Mouse (Mus musculus) left cerebral cortex, postnatal 25 days (tissue): ENCODE data around the gene M1ap. TPM values are rescaled to one million over a fixed set of nuclear protein-coding genes. Genes with fewer than 3 reads are reported as not detected.

Source experiments
- DNase-seq, 2 experiments: peaks; one replicate each; pipeline ENCODE4 v3.0.0; 2022; ENCODE audit warnings: low spot score in 2 of 2, mixed read lengths in 1 of 2
- intact Hi-C: fragments of 180-260 bp; cut with DNase I; formaldehyde crosslinking; loops from one replicate; pipeline ENCODE4 v1.15.1; 2025
- total RNA-seq, 2 experiments: library from RNA; stranded (reverse); gene quantifications; 2 replicates each; pipeline ENCODE4 v1.2.3; 2021

M1ap gene
- total RNA-seq, 2 experiments from 2014 or later = not detected

DNA sequence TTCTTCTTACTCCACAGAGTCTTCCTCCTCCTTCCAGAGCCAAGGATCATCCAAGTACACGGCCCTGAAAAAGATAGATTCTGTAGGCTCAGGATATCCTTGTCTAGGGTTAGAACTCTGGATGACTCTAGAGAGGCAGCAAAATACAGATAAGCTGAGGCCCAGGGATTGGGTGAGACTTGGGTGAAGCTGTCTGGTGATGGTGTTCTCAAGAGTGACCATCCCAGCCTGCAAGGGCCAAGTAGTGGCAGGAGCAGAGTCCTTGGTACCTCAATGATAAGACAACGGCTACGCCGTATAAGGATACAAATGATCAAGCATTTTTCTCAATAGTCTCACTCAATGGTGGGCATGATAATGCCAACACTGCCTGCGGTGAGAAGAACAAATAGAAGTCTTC, 57.1 kb downstream of the M1ap start:
- intact Hi-C loops = no loop called here
- DNase-seq = no peak

DNA sequence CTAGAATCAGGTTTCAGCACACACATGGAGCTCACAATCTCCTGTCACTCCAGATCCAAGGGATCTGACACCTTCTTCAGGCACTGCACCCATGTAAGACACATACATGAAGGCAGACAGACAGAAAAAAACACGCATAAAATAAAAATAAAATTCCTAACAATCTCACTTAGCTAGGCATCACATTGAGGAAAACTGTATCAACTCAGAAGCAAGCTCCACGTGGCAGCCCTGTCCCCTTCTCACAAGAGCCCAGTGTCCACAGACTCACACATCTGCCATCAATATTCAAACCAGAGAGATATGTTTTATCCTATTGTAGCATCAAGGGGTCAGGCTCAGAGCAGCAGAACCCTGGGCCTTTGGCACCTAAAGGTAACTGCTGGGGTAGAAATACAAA, 57.6 kb downstream of the M1ap start:
- DNase-seq = no peak
- intact Hi-C loops = no loop called here

DNA sequence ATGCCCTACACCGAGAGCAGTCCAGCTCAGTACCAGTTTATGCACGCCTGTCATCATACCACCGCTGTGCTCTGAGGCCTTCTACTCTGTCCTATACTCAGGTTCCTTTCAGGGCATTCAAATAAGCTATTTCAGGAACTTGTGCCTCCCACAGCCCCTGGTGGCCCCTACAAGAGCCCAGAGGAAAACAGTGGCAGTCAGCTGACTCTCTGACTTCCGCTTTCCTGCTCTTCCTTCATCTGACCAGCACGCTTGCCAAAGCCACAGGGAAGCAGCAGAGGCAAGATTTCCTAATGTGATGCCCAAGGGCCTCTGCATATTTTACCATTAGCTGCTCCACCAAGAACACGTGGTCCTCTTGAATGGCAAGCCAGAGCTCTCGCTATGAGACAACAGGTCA, 58.2 kb downstream of the M1ap start:
- intact Hi-C loops = no loop called here
- DNase-seq = peak; percentile 10 to 37

DNA sequence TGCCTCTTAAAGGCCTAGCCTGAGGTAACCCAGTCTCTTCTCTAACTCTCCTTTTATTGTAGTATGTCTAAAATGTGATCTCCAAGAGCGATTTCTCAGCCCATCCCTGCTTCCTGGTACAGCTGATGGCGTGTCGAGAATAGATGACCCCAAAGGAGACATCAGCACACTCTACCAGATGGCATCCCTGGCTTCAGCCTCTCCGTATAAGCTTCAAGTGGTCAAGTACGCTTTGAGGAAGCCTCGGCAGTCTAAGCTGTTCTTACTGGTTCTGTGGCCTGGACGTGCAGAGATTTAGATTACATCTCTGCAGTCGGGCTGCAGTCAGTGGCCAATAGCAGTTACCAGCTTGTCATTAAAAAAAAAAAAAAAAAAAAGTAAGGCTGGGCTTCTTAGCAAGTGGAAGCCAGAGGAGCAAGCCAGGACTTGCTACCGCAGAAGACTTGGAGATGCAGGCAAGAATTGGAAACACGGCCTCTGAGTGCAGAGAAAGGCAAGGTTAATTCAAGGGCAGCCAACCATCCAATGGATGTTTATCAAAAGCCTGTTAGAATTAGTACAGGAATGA, 58.8 kb downstream of the M1ap start:
- intact Hi-C loops = no loop called here
- DNase-seq = no peak

DNA sequence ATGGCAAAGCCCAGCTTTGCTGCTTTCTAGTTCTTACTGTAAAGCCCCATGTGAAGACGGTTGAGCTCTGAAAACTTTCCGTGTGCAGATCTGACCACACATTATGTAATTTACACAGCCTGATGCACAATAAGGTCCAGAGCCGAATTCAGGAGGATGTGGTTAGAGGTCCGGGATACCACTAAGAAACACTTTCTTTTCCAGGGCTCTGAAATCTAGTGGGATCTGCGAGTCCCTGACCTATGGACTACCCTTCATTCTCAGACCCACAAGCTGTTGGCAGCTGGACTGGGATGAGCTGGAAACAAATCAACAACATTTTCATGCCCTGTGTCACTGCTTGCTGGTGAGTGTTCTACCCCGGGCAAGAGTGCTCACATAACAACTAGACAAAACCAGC, 59.4 kb downstream of the M1ap start:
- intact Hi-C loops = no loop called here
- DNase-seq = no peak

DNA sequence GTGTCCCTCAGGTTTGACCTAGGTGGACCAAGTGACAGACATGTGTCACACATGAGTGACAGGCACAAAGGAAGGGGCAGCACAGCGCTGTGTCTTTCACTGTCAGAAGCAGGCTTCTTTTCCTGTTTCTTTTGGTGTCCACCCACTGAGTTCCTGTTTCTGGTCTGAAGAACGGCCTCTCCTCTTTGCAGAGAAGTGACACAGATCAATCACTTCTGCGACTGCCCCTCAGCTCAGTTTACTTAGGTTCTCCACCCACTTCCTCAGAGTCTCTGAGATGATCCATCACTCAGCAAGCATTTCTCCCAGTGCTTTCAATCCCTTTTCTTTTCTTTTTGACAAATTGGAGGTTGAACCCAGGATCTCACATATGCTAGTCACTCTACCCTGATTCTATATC, 62.0 kb downstream of the M1ap start:
- intact Hi-C loops = no loop called here
- DNase-seq = no peak

DNA sequence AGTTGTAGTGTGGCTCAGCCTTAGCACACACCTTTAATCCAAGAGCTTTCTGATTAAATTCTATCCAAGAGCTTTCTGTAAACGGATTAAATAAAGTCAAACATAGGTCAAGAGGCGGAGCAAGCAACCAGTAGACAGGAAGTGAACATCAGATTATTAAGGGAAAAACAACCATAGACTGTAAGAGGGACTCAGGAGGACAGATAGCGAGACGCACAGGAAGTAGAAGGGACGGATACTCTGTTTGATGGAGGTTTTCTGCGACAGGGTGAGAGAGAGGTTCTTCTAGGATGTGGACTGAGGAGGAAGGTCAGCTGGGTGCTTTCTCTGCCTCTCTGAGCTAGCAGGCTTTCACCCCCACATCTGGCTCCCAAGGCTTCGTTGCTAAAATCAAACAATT, 63.3 kb downstream of the M1ap start:
- DNase-seq = no peak
- intact Hi-C loops = no loop called here

DNA sequence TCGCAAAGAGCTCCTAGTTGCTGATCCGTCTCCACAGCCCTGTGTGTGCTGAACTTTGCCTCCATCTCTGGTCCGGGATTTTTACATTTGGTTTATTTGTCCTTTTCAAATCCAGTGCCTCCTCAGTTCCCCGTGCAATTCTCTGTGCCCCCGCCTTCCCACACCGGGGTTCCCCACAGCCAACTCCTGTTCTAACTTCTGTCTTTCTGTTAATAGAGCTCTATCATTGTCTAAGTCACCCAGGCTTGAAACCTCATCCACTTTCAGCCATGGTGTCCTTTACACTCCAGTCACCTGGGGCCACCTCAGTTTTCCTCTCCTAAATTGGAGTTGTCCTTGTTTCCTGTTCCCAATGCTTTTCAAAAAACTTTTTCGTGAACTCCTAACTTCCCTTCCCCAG, 64.6 kb downstream of the M1ap start:
- intact Hi-C loops = no loop called here
- no peak for DNase-seq

DNA sequence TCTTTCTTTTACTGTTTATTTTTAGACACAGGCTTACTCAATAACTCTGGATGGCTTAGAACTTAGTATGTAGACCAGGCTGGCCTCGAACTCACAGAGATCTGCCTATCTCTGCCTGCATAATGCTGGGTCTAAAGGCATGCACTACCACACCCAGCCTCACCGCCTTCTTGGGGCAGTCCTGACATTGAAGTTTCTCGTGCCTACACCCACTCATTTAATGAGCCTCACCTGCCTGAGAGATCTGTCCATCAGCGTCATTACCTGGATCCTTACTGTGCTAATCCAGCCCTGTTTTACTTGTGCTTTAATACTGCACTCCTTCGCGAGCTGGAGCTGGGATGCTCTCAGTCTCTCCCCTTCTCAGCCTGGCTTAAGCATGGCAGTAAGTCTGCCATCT, 65.1 kb downstream of the M1ap start:
- no peak for DNase-seq
- intact Hi-C loops = no loop called here

DNA sequence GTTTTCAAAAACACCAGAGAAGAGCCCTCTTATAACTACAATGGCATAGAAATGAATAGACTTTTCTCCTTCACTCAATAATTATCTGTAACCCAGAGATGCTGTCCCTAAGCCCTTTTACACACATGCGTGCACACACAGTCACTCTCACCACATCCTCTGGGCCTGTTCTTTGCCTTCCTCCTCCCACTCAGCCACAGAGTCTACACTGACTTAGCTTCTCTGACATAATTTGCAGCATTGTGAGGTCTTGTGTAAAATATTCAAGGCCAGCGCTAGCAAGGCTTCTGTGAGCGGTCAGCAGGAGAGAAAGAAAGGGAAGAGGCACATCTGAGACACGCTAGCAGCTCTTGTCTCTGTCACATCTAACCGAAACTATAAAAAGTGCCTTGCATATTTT, 66.7 kb downstream of the M1ap start:
- intact Hi-C loops = no loop called here
- no peak for DNase-seq

DNA sequence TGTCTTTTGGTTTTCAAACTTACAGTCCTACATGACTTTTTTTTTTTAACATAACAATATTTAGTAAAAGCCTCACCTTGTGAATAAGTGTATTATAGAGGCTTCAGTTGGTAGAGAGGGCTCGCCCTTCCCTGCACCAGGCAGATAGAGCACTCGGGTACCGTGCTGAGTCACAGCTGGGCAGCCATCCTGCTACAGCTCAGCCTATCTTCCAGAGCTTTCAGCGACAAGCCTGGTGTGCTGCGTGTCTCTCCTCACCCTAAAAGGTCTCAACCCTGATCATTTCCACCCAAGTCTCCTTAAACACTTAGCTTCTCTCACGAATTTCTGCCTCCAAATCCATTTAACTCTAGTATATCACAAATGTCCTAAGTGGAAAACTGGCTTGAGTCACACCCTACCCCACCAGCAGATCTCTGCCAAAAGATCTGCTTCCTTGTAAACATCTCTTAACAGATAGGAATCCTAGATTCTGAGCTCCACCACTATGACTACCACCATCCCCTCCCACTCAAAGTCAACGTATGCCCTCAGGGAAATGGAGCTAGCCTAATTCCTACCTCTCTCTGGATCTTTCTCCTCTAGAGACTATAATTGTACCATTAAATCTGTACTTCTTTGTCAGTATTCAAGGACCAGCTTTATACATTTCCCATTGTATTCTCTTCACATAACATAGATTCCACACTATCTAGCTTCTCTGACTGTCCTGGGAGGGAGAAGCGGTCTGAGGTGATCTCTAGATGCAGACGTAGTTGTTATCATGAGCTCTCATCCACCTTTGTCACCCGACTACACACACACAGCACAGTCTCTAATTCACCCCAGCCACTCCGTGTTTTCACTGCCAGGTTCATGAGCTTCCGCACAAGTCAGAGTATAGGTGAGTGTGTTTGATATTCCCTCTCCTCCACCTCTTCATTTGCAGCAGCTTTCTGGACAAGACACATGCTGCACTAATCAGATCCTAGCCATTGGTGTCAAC, 68.1 kb downstream of the M1ap start:
- DNase-seq = no peak
- intact Hi-C loops = no loop called here

DNA sequence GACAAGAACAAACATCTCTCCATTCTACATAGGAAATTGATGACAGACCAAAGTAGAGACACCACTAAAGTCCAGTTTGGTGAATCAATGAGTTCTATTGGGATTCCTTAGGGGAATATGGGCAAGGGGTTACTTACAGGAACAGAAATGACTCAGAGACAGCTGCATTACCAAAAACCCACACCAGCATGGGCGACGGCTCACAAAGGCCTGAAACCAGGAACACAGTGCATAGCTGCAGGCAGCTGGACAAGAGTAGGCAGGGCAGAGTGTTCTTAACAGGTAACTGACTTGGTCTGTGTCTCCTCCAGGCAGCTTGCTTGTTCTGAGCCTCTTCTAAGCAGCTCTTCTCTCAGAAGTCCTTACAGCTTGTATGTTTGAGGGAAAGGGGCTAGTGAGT, 69.0 kb downstream of the M1ap start:
- intact Hi-C loops = no loop called here
- no peak for DNase-seq

DNA sequence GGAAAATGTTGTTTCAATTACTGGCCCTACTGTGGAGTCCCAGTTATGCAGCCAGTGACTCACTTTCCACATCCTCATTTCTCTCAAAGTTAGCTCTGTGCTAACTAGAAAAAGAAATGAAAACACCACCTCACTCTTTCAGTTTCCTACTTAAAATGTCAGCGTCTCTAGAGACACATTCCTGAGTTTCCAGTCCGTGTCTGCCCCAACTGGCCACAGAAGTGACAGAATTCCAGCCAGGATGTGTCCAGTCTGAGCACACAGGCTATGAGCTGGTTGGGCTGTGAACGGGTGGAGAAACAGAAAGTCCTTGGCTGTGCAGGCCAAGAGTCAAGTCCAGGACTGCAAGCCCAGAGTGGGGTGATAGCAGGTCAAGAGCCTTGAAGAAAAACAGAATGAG, 70.5 kb downstream of the M1ap start:
- intact Hi-C loops = no loop called here
- peak in 1 of 2 experiments; percentile 8 for DNase-seq

DNA sequence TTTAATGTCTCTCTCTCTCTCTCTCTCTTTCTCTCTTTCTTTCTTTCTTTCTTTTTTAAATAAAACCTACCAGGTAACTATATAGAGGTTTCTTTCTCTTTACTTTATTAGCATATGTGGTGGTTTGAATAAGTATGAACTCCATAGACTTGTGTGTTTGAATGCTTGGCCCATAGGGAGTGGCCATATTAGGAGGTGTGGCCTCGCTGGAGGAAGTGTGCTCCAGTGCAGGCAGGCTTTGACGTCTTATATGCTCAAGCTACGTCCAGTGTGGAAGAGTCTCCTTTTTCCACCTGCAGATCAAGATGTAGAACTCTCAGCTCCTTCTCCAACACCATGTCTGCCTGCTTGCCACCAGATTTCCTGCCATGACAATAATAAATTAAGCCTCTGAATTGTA, 72.3 kb downstream of the M1ap start:
- DNase-seq = no peak
- intact Hi-C loops = no loop called here

DNA sequence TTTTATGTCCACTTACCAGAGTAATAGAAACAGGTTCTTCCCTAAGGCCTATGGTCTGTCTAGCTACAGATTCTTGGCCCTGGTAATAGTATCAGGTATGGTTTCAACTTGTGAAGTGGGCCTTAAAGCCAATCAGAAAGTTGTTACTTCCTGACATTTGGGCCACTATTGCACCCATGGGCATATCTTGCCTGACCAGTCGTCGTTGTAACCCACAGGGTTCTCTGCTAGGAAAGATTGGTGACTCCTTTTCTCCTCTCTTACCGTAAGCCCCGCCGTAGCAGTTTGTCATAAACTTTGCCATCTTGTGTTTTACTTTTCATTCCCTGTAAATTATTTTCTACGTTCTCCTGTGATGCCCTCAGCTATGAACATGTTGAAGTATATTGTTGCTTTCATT, 73.4 kb downstream of the M1ap start:
- intact Hi-C loops = no loop called here
- DNase-seq = no peak

DNA sequence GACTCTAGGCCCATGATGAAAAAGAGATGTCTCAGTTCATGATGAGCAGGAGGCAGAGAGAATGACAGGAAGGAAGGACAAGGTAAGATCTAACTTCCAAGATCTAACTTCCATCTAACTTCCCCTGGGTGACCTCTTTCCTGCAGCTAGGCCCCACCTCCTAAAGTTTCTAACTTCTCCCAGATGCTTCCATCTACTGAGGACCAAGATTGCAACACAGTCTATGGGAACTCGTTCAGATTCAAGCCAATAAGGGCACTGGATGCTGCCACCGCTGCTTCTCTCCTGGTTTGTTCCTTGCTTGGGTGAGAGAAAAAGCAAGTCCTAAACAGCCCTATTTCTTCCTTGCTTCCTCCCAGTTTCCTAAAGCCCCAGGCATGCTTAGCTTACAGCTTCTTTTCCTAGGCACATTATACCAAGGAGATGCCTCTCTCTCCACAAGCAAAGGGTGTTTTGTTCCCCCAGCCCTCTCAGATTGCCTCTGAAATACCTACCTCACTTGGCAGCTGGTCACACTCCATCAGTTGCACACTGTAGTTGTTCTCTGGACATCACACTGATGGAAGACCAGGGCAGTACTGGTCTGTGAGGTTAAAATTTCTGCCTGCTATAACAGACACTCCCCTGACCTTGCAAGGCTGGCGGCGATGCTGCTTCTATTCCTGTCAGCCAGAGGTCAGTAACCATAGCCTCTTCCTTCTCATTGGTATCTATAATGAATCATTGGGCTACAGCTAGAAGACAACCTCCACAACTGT, 74.3 kb downstream of the M1ap start:
- intact Hi-C loops = no loop called here
- DNase-seq = no peak

DNA sequence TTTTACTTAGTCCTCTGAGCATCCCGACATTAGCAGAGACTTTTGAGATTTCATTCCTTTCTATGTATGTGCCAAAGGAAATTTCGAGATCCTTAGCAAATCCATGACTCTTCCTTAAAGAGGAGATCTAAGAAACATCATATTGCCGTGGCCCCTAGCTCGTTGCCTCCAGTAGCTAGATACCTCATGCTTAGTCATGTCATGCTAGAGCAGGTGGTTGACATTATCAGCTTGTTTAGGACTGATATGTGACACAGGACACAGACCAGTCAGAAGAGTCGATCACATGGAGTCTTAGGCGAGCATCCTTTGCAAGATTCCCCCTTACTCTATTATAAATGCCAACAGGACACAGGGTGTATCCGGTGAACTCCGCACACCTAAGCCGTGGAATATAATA, 76.3 kb downstream of the M1ap start:
- intact Hi-C loops = no loop called here
- DNase-seq = no peak

DNA sequence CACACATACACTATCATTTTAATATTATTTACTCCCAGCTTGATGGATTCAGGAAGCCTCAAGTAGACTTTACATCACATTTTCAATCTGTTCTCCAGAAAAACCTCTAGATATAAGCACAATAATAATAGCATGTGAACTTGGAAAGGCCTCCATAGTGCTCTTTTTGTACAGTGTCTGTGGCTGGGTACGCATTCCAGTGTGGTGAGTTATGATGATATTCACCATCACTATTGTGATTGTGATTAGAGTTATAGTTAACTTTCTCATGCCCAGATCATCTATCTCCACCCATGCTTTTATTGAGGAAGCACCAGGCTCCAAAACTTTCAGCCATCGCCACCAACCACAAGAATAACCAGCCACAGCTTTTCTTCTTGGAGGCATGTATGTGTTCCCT, 77.1 kb downstream of the M1ap start:
- intact Hi-C loops = no loop called here
- no peak for DNase-seq

DNA sequence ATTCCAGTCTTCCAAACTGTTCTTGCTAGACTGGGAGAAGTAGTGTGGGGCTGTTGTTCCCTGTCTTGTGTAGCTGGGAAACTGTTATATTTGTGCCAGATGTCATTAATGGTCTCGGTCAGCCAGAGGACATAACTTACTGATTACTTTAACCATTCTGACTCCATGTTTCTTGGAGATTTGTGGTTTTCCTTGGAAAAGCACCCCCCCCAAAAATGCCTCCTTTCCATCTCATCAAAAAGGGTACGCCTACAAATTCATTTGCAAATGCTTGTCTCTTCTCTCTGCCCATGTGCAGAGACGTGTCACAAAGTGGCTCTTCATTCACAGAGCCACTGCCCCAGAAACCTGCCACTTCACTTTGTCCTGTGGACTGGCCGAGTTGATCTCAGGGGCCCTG, 77.7 kb downstream of the M1ap start:
- intact Hi-C loops = no loop called here
- no peak for DNase-seq

DNA sequence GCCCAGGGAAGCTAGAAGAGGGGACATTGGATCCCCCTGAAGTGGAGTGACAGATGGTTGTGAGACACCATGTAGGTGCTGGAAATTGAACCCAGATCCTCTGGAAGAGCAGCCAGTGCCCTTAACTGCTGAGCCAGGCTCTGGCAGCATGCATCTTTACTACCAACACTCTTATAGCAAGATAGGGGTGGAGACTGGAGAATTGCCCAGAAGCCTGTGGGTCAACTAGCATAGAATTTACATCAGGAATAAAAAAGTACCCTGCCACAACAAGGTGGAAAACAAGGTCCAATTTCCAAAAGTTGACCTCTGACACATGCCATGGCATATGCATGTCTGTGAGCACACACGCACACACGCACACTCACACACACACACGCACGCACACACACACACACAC, 78.5 kb downstream of the M1ap start:
- DNase-seq = no peak
- intact Hi-C loops = no loop called here

DNA sequence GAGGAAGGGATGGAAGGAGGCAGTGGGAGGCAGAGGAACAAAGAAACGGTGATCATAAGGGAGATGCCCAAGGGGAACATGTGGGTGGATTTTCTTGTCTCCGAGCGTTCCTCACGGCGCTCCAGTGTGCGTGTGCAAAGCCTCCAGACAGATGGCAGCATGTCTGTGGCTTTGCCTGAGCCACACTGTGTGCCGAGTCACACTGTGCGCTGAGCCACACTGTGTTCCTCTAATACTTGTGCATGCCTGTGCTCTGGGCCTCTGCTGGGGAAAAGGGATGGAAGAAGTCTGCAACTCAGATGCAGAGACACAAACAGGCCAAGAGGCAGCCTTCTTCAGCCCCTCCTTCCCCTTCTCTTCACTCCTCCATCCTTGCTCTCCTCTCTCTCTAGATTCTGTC, 80.6 kb downstream of the M1ap start:
- intact Hi-C loops = no loop called here
- no peak for DNase-seq
